Mouse (Mus musculus) frontal cortex, postnatal 36 days (tissue): ENCODE measurements at regions not wholly inside any gene's neighbourhood (a gene's known extent, or its start where the extent isn't known, plus 50 kb on each side); places are given as distances from the start of the nearest gene placed in this dataset.
A peak's percentile ranks its signal among the peaks of the same experiment; 100 is the strongest.

Experiments used
- DNase-seq, 2 experiments: peaks; one replicate each; pipeline ENCODE4 v3.0.0; 2022; ENCODE audit warnings: low spot score in 2 of 2

GRCm38 (mm10) chr2:148290326-148290725, 104.8 kb upstream of the Sstr4 start:
- DNase-seq: no peak

- no peak for DNase-seq
Observed at GRCm38 (mm10) chr2:148292442-148292841, 102.7 kb upstream of the Sstr4 start.

- peak in 1 of 2 experiments; percentile 33 for DNase-seq
Observed at GRCm38 (mm10) chr2:148292895-148293294, 102.2 kb upstream of the Sstr4 start.

GRCm38 (mm10) chr2:148300879-148301278, 94.3 kb upstream of the Sstr4 start:
- no peak for DNase-seq

- no peak for DNase-seq
Observed at GRCm38 (mm10) chr2:148312255-148312654, 82.9 kb upstream of the Sstr4 start.

- no peak for DNase-seq
Observed at GRCm38 (mm10) chr2:148320896-148321295, 74.2 kb upstream of the Sstr4 start.

- no peak for DNase-seq
Observed at GRCm38 (mm10) chr2:148325362-148325761, 69.8 kb upstream of the Sstr4 start.

- DNase-seq: peak; percentile 31 to 45
Observed at GRCm38 (mm10) chr2:148325854-148326387, 69.2 kb upstream of the Sstr4 start.

- DNase-seq: no peak
Observed at GRCm38 (mm10) chr2:148326414-148326813, 68.7 kb upstream of the Sstr4 start.

- peak in 1 of 2 experiments; percentile 30 for DNase-seq
Observed at GRCm38 (mm10) chr2:148327552-148327951, 67.6 kb upstream of the Sstr4 start.

GRCm38 (mm10) chr2:148330368-148330767, 64.8 kb upstream of the Sstr4 start:
- DNase-seq: no peak

GRCm38 (mm10) chr2:148334555-148334954, 60.6 kb upstream of the Sstr4 start:
- DNase-seq: no peak

- DNase-seq: no peak
Observed at GRCm38 (mm10) chr2:148336626-148337025, 58.5 kb upstream of the Sstr4 start.

GRCm38 (mm10) chr2:148338308-148338768, 56.8 kb upstream of the Sstr4 start:
- no peak for DNase-seq

GRCm38 (mm10) chr2:148338894-148339293, 56.2 kb upstream of the Sstr4 start:
- no peak for DNase-seq

- no peak for DNase-seq
Observed at GRCm38 (mm10) chr2:148344193-148344592, 51.0 kb upstream of the Sstr4 start.
